Mouse (Mus musculus): ENCODE data around the gene Cpt1a. TPM values are rescaled to one million over a fixed set of nuclear protein-coding genes. Genes with fewer than 3 reads are reported as not detected.

The Cpt1a gene
- polyA plus RNA-seq, 1 experiment from 2014 or later = 8.0 TPM

Small RNAs within 50 kb of the gene (microRNA-seq; reads per million reads assigned to microRNA genes)
- gene Mir6984 = not detected

Other genes starting within 250 kb of the Cpt1a start
- gene Mrpl21, start 39.4 kb upstream of the Cpt1a start, polyA plus RNA-seq (2014; fragmentation: Nextera tagmentation; extraction: Ambion mirVana) = 121 and 122 TPM in 2 replicates
- 7.7 and 8.0 TPM in 2 replicates for gene Ighmbp2, start 39.3 kb upstream of the Cpt1a start, polyA plus RNA-seq (2014; fragmentation: Nextera tagmentation; extraction: Ambion mirVana)
- 0.13 TPM in 1 of 2 replicates, not detected in the other for gene Tesmin, start 66.5 kb downstream of the Cpt1a start, polyA plus RNA-seq (2014; fragmentation: Nextera tagmentation; extraction: Ambion mirVana)
- 4.0 and 5.3 TPM in 2 replicates for gene Gal, start 92.2 kb downstream of the Cpt1a start, polyA plus RNA-seq (2014; fragmentation: Nextera tagmentation; extraction: Ambion mirVana)

Data from neural tube, embryonic 11.5 days (tissue).